Mouse (Mus musculus) NIH3T3 (cell line): ENCODE results near the gene Unc119b.
"Not testable (repeated sequence)": the region's sequence is repeated elsewhere in the genome, so short reads cannot be mapped to it uniquely, and the experiment has no call there.

Experiments
- DNase-seq: peaks from one replicate; pipeline ENCODE4 v3.0.0-alpha.2; 2012; ENCODE audit warnings: low read depth

The Unc119b gene

GRCm38 (mm10) chr5:115134234-115135165 is at the start of gene Unc119b:
Gene Unc119b (minus strand): TSS chr5:115134975.
- DNase-seq, result peak; percentile 94

GRCm38 (mm10) chr5:115183482-115183881 is 48.7 kb upstream of the Unc119b start:
- no peak for DNase-seq

- no peak for DNase-seq
Measured at GRCm38 (mm10) chr5:115182925-115183324, 48.1 kb upstream of the Unc119b start.

GRCm38 (mm10) chr5:115181248-115181940 is 46.6 kb upstream of the Unc119b start:
- DNase-seq, result peak; percentile 57

GRCm38 (mm10) chr5:115179596-115179995 is 44.8 kb upstream of the Unc119b start:
- DNase-seq, result no peak

- DNase-seq, result no peak
Measured at GRCm38 (mm10) chr5:115177866-115178265, 43.1 kb upstream of the Unc119b start.

- DNase-seq, result no peak
Measured at GRCm38 (mm10) chr5:115174554-115174953, 39.8 kb upstream of the Unc119b start.

GRCm38 (mm10) chr5:115170150-115170549 is 35.4 kb upstream of the Unc119b start:
- DNase-seq, result no peak

- DNase-seq, result no peak
Measured at GRCm38 (mm10) chr5:115168641-115169415, 34.1 kb upstream of the Unc119b start.

- DNase-seq, result no peak
Measured at GRCm38 (mm10) chr5:115167396-115167795, 32.6 kb upstream of the Unc119b start.

- no peak for DNase-seq
Measured at GRCm38 (mm10) chr5:115166815-115167194, 32.0 kb upstream of the Unc119b start.

- no peak for DNase-seq
Measured at GRCm38 (mm10) chr5:115165895-115166814, 31.4 kb upstream of the Unc119b start.

- DNase-seq, result no peak
Measured at GRCm38 (mm10) chr5:115165351-115165750, 30.6 kb upstream of the Unc119b start.

- DNase-seq, result peak; percentile 60
Measured at GRCm38 (mm10) chr5:115164446-115164845, 29.7 kb upstream of the Unc119b start.

- DNase-seq, result peak; percentile 43
Measured at GRCm38 (mm10) chr5:115163563-115163962, 28.8 kb upstream of the Unc119b start.

- not testable (repeated sequence) for DNase-seq
Measured at GRCm38 (mm10) chr5:115161940-115162279, 27.1 kb upstream of the Unc119b start.

GRCm38 (mm10) chr5:115161064-115161939 is 26.5 kb upstream of the Unc119b start:
- no peak for DNase-seq

GRCm38 (mm10) chr5:115160655-115161054 is 25.9 kb upstream of the Unc119b start:
- DNase-seq, result no peak

- DNase-seq, result no peak
Measured at GRCm38 (mm10) chr5:115159165-115159564, 24.4 kb upstream of the Unc119b start.
